In the genomic region with DNA sequence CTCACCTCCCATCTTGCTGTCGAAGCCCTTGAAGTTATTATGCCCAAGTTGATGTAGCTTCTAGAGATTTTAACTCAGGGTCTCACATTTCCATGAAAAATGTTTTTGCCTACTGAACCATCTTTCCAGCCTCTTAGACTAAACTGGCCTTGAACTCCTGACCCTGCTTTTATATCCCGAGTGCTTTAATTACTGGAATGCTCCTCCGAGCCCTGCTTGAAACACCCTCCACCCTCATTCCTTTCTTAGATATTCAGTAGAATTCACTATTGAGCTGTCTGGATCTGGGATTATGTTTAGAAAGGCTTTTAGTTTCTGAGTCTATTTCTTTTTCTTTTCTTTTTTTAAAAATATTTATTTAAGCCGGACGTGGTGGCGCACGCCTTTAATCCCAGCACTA, we compare ENCODE assay signal across 22 mouse cellular contexts. TPM values are rescaled to one million over a fixed set of nuclear protein-coding genes. Genes with fewer than 3 reads are reported as not detected.
"Had no signal": no experiment of that assay in that cellular context is flagged by ENCODE, and none has a peak within 500 bp of the region (broad histone marks: within the 10 kb centered on the region; RNA-seq: fewer than 3 reads in every experiment).

No protein-coding gene starts in this region.

- H3K9me3 ChIP-seq: neural tube, embryonic 13.5 days; neural tube, embryonic 15.5 days; stomach, embryonic 15.5 days had no signal

- H3K27me3 ChIP-seq: neural tube, embryonic 13.5 days; neural tube, embryonic 15.5 days; stomach, embryonic 15.5 days had no signal

- DNase-seq: right cerebral cortex, adult 18-20 months; right cerebral cortex, postnatal 14 days; right cerebral cortex, postnatal 25 days; right cerebral cortex, postnatal 4 days; spleen, adult 18-20 months; thymus, adult 18-20 months; thymus, adult 2 months; thymus, postnatal 14 days; thymus, postnatal 36 days; thymus, postnatal 4 days had no signal

- H3K4me2 ChIP-seq: neural tube, embryonic 13.5 days; neural tube, embryonic 15.5 days; stomach, embryonic 15.5 days had no signal

- H3K4me3 ChIP-seq: neural tube, embryonic 13.5 days; neural tube, embryonic 15.5 days; stomach, embryonic 15.5 days had no signal

- H3K4me1 ChIP-seq: stomach, embryonic 15.5 days had no signal

- H3K27ac ChIP-seq: neural tube, embryonic 13.5 days; neural tube, embryonic 15.5 days; stomach, embryonic 15.5 days; stomach, postnatal 0 days had no signal

- H3K9ac ChIP-seq: neural tube, embryonic 13.5 days; neural tube, embryonic 15.5 days; stomach, embryonic 15.5 days had no signal

RNA-seq across cellular contexts. Expression of a gene that starts 59.1 kb away (rescaled TPM):
- total RNA-seq: neutrophil, adult 5-6 weeks had no signal
- polyA plus RNA-seq: neural tube, embryonic 13.5 days; neural tube, embryonic 14.5 days; neural tube, embryonic 15.5 days; small intestine, adult 2 months; spleen, adult 2 months; stomach, embryonic 14.5 days; stomach, embryonic 15.5 days; stomach, embryonic 16.5 days; testis, adult 2 months; urinary bladder, adult 2 months had no signal
